Mouse (Mus musculus) embryo, embryonic 10.5 days (tissue): ENCODE results near the gene Map4k4.
A peak's percentile ranks its signal among the peaks of the same experiment; 100 is the strongest.

Experiments
- DNase-seq: peaks from one replicate; pipeline ENCODE4 v3.0.0-alpha.2; 2015; ENCODE audit warnings: low spot score

The Map4k4 gene

DNA sequence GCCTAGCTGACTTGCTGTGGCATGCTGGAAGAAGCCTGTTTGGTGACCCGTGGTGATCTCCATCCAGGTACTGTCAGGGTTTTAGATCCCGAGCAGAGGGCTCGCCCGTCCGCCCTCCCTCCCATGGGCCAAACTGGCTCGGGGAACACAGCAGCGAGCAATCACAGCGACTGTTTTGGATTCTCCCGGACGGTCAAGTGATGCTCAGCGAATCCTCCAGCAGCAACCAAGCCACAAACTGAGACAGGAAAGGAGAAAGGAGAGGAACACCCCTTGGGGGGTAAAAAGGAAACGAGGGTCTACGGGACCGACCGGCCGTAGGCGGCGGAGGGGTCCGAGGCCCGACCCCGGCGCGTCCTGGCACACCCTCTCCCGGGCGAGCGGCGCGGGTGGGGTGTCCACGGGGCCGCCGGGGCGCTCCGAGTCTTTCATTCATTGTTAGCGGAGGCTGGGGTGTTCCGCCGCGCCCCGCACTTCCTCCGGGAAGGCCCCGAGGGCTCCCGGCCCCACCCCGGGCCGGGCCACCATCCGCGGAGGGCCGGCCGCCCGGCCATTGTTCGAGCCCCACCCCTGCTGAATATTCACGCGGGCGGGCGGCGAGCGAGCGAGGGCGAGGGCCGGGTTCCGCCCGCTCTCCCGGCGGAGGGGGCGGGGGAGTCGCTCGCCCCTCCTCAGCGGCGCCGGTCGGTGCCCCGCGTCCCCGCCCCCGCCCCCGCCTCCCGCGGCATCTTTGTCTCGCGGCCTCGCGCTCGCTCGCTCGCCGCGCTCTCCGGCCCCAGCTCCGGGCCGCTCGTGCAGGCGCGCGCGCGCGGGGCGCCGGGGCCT, at the start of gene Map4k4:
Map4k4 (plus strand) TSS at position 733 of the 825 bp plus-strand sequence.
- DNase-seq = peak; percentile 88

GRCm38 (mm10) chr1:39855949-39856348, 44.8 kb upstream of the Map4k4 start:
- DNase-seq = no peak

GRCm38 (mm10) chr1:39856795-39857447, 43.8 kb upstream of the Map4k4 start:
- no peak for DNase-seq

DNA sequence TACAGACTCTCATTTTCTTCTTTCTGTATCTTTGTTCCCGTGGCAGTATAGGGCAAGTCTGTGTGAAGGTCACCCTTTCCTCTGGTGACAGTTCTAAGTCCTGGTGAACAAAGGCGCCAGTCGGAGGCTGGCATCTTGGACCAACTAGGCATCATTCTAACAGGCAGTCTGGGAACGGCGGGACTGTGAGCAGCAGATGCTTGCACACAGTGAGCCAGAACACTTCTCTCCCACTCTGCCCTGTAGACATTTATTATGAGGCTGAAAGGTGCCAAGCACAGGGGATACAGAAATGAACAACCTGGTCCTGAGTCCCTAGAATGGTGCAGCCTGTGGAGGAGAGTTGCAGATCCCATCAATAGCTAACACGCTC, 43.3 kb upstream of the Map4k4 start:
- DNase-seq = no peak

- peak; percentile 45 for DNase-seq
Observed at GRCm38 (mm10) chr1:39859213-39859612, 41.5 kb upstream of the Map4k4 start.

DNA sequence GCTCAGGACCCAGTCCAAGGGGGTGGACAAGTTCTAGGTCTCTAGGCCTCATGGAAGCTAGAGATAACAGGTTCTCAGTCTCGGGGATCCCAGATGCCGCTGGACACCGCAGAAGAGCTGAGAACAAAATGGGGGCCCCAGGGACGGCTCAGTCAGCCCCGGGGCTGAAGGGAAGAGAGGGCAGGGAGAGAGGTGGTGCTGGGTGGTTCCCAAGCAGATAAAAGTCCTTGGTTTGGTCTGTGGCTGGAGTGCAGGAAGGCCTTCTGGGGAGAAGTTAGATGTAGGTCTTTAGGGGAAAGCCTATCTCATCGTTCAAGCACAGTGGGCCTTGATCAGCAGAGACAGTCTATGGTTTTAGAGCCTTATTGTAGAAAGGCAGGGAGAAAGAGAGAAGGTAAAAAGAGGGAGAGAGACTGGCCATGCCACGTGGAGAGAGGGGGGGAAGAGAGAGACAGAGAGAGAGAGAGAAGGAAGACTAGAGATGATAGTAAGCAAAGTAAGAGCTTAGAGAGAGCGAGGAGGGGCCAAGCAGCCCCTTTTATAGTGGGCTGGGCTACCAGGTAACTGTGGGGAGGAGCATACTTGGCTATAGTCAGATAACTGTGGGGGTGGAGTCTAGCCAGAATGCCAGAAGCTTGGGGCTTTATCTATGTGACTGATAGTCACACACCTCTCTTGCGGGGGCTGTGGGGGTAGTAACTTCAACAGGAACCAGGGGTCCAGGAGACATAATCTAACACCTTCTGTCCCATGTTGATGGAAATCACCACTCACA, 34.2 kb upstream of the Map4k4 start:
- no peak for DNase-seq

- DNase-seq = no peak
Observed at GRCm38 (mm10) chr1:39867142-39867525, 33.6 kb upstream of the Map4k4 start.

DNA sequence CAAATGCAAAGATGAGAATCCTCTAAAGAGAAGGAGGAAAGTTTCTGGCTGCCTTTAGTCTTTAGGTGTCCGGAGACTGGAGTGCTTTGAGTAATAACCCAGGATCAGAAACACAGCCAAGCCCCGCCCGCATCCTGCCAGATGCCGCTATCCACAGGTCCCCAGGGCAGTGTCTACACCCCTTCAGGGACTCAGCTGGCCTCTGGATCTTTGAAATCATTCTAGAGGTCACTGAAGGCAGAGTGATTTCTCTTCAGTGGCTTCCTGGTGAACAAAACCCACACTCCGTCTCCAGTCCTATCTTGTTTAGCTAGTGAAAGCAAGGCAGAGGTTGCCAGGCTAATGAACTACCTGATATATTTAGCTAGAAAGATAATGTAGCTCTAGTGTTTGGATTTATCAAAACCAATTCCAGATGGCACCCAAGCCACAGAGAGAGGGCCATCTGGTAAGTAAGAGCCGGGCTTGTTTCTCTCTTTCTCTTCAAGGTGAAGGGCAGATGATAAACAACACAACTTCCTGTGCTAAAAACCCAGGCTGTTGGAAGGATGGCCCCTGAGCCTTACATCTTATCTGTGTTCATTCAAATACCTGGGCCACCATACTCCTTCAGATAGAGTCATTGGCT, 32.6 kb upstream of the Map4k4 start:
- DNase-seq = peak; percentile 72

- no peak for DNase-seq
Observed at GRCm38 (mm10) chr1:39868825-39869571, 31.7 kb upstream of the Map4k4 start.

DNA sequence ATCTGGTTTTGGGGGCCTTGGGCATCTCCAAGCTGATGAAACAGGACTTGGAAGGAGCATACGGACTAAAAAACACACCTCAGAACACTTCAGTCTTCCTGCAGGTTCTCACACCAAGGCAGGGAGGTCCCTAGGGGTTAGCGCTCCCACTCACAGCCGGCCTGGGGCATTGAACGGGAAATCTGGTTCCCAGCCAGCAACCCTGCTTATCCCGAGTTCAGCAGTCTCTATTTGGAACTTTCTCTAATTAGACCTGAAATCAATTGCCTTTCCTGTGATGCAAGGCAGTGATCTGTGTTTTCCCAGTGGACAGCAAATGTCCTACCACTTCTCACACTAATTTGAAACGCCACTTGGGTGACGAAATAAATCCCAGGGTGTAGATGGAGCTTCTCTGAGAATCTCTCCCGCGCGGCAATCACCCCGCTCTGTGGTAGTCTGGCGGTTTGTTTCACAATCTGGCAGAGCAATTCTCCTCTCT, 31.0 kb upstream of the Map4k4 start:
- DNase-seq = no peak

- peak; percentile 50 for DNase-seq
Observed at GRCm38 (mm10) chr1:39877981-39878380, 22.7 kb upstream of the Map4k4 start.

GRCm38 (mm10) chr1:39882505-39882904, 18.2 kb upstream of the Map4k4 start:
- DNase-seq = no peak

GRCm38 (mm10) chr1:39884803-39885515, 15.8 kb upstream of the Map4k4 start:
- DNase-seq = peak; percentile 66

DNA sequence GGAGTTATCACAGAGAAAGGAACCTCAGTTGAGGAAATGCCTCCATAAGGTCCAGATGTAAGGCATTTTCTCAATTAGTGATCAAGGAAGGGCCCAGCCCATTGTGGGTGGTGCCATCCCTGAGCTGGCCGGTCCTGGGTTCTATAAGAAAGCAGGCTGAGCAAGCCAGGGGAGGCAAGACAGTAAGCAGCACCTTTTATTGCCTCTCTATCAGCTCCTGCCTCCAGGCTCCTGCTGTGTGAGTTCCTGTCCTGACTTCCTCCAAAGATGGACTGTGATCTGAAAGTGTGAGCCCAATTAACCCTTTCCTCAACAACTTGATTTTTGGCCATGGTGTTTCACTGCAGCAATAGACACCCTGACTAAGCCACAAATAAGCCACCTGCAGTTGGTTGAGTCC, 12.7 kb upstream of the Map4k4 start:
- DNase-seq = no peak

DNA sequence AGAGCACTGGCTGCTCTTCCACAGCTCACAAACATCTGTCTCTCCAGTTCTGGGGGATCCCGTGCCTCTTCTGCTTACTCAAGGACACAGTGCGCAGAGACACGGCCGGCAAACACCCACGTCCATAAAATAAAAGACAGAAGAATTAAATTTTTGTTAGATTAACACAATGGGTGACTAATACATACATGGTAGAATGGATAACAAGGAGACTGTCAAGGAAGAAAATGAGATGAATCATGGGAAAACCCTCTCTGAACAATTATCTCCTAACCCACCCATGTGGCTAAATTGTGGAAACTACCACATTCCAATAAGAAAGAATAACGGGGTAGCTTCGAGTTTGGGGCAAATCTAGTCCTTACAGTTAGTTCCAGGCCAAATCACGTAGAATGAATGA, 11.3 kb upstream of the Map4k4 start:
- DNase-seq = no peak

GRCm38 (mm10) chr1:39889973-39890372, 10.7 kb upstream of the Map4k4 start:
- no peak for DNase-seq

DNA sequence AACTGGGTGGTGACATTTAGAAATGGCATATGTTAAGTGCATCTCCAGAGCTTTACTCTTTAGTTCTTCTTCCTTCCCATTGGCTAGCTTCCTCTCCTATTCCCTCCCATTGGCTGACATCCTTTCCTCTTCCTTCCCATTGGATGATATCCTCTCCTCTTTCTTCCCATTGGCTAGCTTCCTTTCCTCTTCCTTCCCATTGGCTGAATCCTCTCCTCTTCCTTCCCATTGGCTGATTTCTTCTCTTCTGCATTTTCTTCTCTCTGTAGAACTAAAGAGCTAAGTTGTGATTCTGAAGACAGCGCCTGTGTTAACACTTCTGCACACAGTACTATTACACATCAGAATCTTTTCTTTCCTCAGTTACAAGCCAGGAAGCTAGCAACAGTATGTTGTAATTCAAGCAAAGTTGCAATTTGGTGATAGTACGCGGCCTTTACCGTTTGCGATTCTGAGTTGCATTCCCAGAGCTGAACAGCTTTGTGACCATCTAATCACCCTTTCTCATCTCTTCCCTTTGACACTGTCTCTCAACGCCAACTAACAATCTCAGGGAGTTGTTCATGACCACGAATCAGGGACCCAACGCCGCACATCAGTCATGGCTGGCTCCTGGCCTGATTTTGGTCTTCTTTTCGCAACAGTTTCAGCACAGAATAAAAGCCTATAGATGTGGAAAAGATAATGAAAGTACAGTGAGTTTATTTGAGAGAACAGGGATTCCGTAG, 7.4 kb upstream of the Map4k4 start:
- no peak for DNase-seq

DNA sequence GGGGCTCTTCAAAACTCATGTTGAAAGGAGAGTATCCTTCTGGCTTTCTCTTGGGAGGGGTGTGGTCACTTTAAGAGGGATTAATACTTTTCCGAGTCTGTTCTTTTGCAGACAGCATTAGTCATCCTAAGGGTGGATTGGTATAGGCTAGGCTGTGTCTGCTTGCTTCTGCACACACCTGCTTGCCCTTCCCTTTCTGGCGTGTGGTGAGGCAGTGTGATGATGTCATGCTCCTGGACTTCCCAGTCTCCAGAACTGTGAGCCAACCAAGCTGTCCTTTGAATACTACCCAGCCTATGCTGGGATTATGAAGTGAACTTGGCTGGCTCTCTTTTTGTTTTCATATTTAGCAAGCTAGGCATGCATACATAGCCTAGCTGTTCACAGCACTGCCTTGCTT, 5.6 kb upstream of the Map4k4 start:
- no peak for DNase-seq

DNA sequence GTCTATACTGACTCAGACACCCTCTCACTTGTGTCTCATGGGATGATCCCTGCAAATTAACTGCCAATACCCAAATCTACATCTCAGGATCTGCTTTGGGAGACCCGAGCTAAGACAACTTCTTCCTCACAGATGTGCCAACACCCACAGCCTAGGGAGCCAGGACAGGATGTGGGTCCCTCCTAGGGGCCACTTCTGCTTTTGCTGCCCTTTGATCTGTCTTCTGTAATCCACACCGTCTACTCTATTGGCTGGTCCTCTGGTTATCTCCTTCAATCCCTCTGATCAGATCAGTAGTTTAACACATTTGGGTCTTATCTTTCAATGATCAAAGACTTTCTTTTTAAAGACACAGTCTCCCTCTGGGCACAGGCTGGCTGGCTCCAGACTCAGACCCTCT, 5.2 kb upstream of the Map4k4 start:
- no peak for DNase-seq

DNA sequence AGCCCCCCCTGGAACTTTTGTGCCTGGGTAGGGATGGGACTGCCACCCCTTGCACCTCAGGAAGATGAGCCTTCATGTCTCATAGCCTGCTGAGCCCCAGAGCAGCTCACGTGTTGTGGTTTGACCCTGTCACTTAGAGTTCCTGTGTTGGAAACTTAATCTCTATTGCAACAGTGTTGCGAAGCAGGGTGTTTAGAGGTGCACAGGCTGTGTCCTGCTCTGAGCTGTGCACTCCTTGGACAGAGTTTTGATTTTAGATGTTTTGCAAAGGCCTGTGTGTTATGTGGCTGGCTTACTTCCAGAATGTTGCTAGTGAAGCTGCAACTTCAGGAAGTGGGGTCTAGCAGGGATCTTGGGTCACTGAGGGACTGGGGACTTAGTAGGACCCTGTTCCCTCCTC, 4.1 kb upstream of the Map4k4 start:
- no peak for DNase-seq
